Mouse (Mus musculus) midbrain, embryonic 12.5 days (tissue): ENCODE measurements at regions not wholly inside any gene's neighbourhood (a gene's known extent, or its start where the extent isn't known, plus 50 kb on each side); places are given as distances from the start of the nearest gene placed in this dataset.

Source experiments
- ATAC-seq: fragments of 200-750 bp; cut with Nextera tagmentation; 2 replicates; pipeline ENCODE4 v1.8.0; 2017; ENCODE audit warnings: low read depth, moderate TSS enrichment, moderate library complexity; ENCODE audit not compliant: low FRiP score
- H3K27ac ChIP-seq: fragments of 300-500 bp; sonication (generic); replicated peaks from 2 replicates; pipeline ENCODE4 v1.5.1; 2016; ENCODE audit warnings: mild to moderate bottlenecking
- H3K27me3 ChIP-seq: fragments of 300-500 bp; sonication (generic); 2 replicates; pipeline ENCODE4 v1.6.1; 2016; ENCODE audit warnings: mild to moderate bottlenecking
- H3K36me3 ChIP-seq: fragments of 300-500 bp; sonication (generic); 2 replicates; pipeline ENCODE4 v1.6.1; 2016
- H3K4me1 ChIP-seq: fragments of 300-500 bp; sonication (generic); 2 replicates; pipeline ENCODE4 v1.6.1; 2016
- H3K4me2 ChIP-seq: fragments of 300-500 bp; sonication (generic); replicated peaks from 2 replicates; pipeline ENCODE4 v1.6.1; 2016; ENCODE audit warnings: mild to moderate bottlenecking, moderate library complexity
- H3K4me3 ChIP-seq: fragments of 300-500 bp; sonication (generic); 2 replicates; pipeline ENCODE4 v1.5.1; 2016; ENCODE audit warnings: mild to moderate bottlenecking
- H3K9ac ChIP-seq: fragments of 300-500 bp; sonication (generic); replicated peaks from 2 replicates; pipeline ENCODE4 v1.6.1; 2016; ENCODE audit warnings: mild to moderate bottlenecking, moderate library complexity
- H3K9me3 ChIP-seq: fragments of 300-500 bp; sonication (generic); 2 replicates; pipeline ENCODE4 v1.6.1; 2016; ENCODE audit warnings: mild to moderate bottlenecking
- whole genome bisulfite sequencing: fragments of 180-500 bp; shearing (Covaris S2); methylation state at CpG from one replicate; pipeline ENCODE4 v1.1.7; 2016; 5-methylcytosine and 5-hydroxymethylcytosine counted together

GRCm38 (mm10) chr5:73887306-73887958 is 180.8 kb downstream of the Usp46 start:
- no peaks in the 10 kb centered on the region for H3K27me3 ChIP-seq
- no peaks in the 10 kb centered on the region for H3K36me3 ChIP-seq
- no peak overlapping the region for H3K27ac ChIP-seq
- no peak overlapping the region for H3K4me3 ChIP-seq
- H3K4me1 ChIP-seq: no peaks in the 10 kb centered on the region
- no peak for ATAC-seq
- no peak overlapping the region for H3K9ac ChIP-seq
- 76% methylated on average over 8 of the region's 8 CpGs for WGBS
- H3K9me3 ChIP-seq: no peaks in the 10 kb centered on the region
- no peak overlapping the region for H3K4me2 ChIP-seq

- WGBS: 56% methylated on average over 2 of the region's 2 CpGs
Observed at GRCm38 (mm10) chr5:73888391-73888790, 179.8 kb downstream of the Usp46 start.

GRCm38 (mm10) chr5:73889342-73889741 is 178.9 kb downstream of the Usp46 start:
- Histone ChIP-seq H3K27ac (no peak overlapping the region), H3K9ac (no peak overlapping the region), H3K27me3 (no peaks in the 10 kb centered on the region), H3K4me2 (no peak overlapping the region), H3K4me1 (no peaks in the 10 kb centered on the region), H3K9me3 (peaks cover 2% of the 10 kb centered on the region; the same call in 1 of the 2 replicates), H3K4me3 (no peak overlapping the region), H3K36me3 (no peaks in the 10 kb centered on the region)
- ATAC-seq: no peak
- WGBS: 73% methylated on average over 1 of the region's 1 CpGs

More at GRCm38 (mm10) chr5:73888391-73888790, 179.8 kb downstream of the Usp46 start:
- no peaks in the 10 kb centered on the region for H3K36me3 ChIP-seq
- H3K4me1 ChIP-seq: no peaks in the 10 kb centered on the region
- no peak overlapping the region for H3K27ac ChIP-seq
- no peak overlapping the region for H3K4me2 ChIP-seq
- no peak overlapping the region for H3K4me3 ChIP-seq
- H3K27me3 ChIP-seq: no peaks in the 10 kb centered on the region
- ATAC-seq: no peak
- no peak overlapping the region for H3K9ac ChIP-seq
- H3K9me3 ChIP-seq: no peaks in the 10 kb centered on the region

GRCm38 (mm10) chr5:73890942-73891341 is 177.3 kb downstream of the Usp46 start:
- H3K4me1 ChIP-seq: no peaks in the 10 kb centered on the region
- no peak overlapping the region for H3K4me3 ChIP-seq
- 87% methylated on average over 4 of the region's 4 CpGs for WGBS
- no peak overlapping the region for H3K9ac ChIP-seq
- no peaks in the 10 kb centered on the region for H3K27me3 ChIP-seq
- no peak for ATAC-seq
- no peak overlapping the region for H3K27ac ChIP-seq
- peaks cover 7% of the 10 kb centered on the region; the same call in 1 of the 2 replicates for H3K9me3 ChIP-seq
- no peaks in the 10 kb centered on the region for H3K36me3 ChIP-seq
- H3K4me2 ChIP-seq: no peak overlapping the region

- no peak for ATAC-seq
- no peaks in the 10 kb centered on the region for H3K27me3 ChIP-seq
- H3K9ac ChIP-seq: no peak overlapping the region
- H3K4me3 ChIP-seq: no peak overlapping the region
- H3K27ac ChIP-seq: no peak overlapping the region
- H3K4me2 ChIP-seq: no peak overlapping the region
- H3K4me1 ChIP-seq: no peaks in the 10 kb centered on the region
- H3K9me3 ChIP-seq: peaks cover 7% of the 10 kb centered on the region; the same call in 1 of the 2 replicates
- no peaks in the 10 kb centered on the region for H3K36me3 ChIP-seq
- 88% methylated on average over 11 of the region's 11 CpGs for WGBS
Observed at GRCm38 (mm10) chr5:73891606-73892005, 176.6 kb downstream of the Usp46 start.

- Histone ChIP-seq H3K4me2 (no peak overlapping the region), H3K36me3 (no peaks in the 10 kb centered on the region), H3K9ac (no peak overlapping the region), H3K4me1 (no peaks in the 10 kb centered on the region), H3K27ac (no peak overlapping the region), H3K4me3 (no peak overlapping the region), H3K9me3 (peaks cover 7% of the 10 kb centered on the region; the same call in 1 of the 2 replicates), H3K27me3 (no peaks in the 10 kb centered on the region)
- ATAC-seq: no peak
- 46% methylated on average over 4 of the region's 4 CpGs for WGBS
Observed at GRCm38 (mm10) chr5:73892440-73893225, 175.6 kb downstream of the Usp46 start.

GRCm38 (mm10) chr5:73895186-73895585 is 173.0 kb downstream of the Usp46 start:
- H3K4me3 ChIP-seq: no peak overlapping the region
- no peaks in the 10 kb centered on the region for H3K36me3 ChIP-seq
- no peak overlapping the region for H3K27ac ChIP-seq
- peaks cover 7% of the 10 kb centered on the region; the same call in 1 of the 2 replicates for H3K9me3 ChIP-seq
- WGBS: 91% methylated on average over 5 of the region's 5 CpGs
- H3K4me2 ChIP-seq: no peak overlapping the region
- no peaks in the 10 kb centered on the region for H3K4me1 ChIP-seq
- no peak for ATAC-seq
- no peak overlapping the region for H3K9ac ChIP-seq
- H3K27me3 ChIP-seq: no peaks in the 10 kb centered on the region

- 97% methylated on average over 1 of the region's 1 CpGs for WGBS
- ATAC-seq: no peak
- H3K4me2 ChIP-seq: no peak overlapping the region
- no peak overlapping the region for H3K27ac ChIP-seq
- no peak overlapping the region for H3K9ac ChIP-seq
- H3K4me3 ChIP-seq: no peak overlapping the region
- no peaks in the 10 kb centered on the region for H3K36me3 ChIP-seq
- no peaks in the 10 kb centered on the region for H3K27me3 ChIP-seq
- H3K4me1 ChIP-seq: no peaks in the 10 kb centered on the region
- H3K9me3 ChIP-seq: peaks cover 7% of the 10 kb centered on the region; the same call in 1 of the 2 replicates
Observed at GRCm38 (mm10) chr5:73896785-73897184, 171.4 kb downstream of the Usp46 start.

GRCm38 (mm10) chr5:73901651-73902050 is 166.6 kb downstream of the Usp46 start:
- Histone ChIP-seq H3K4me2 (no peak overlapping the region), H3K27me3 (no peaks in the 10 kb centered on the region), H3K4me1 (peaks cover 2% of the 10 kb centered on the region; the same call in 1 of the 2 replicates), H3K9me3 (no peaks in the 10 kb centered on the region), H3K4me3 (no peak overlapping the region), H3K27ac (no peak overlapping the region), H3K9ac (no peak overlapping the region), H3K36me3 (no peaks in the 10 kb centered on the region)
- no peak for ATAC-seq
- 93% methylated on average over 1 of the region's 1 CpGs for WGBS

- Histone ChIP-seq H3K27ac (no peak overlapping the region), H3K9ac (no peak overlapping the region), H3K9me3 (no peaks in the 10 kb centered on the region), H3K4me1 (peaks cover 2% of the 10 kb centered on the region; the same call in 1 of the 2 replicates), H3K4me2 (no peak overlapping the region), H3K27me3 (no peaks in the 10 kb centered on the region), H3K4me3 (no peak overlapping the region), H3K36me3 (no peaks in the 10 kb centered on the region)
- WGBS: 85% methylated on average over 7 of the region's 7 CpGs
- ATAC-seq: no peak
Observed at GRCm38 (mm10) chr5:73902470-73903218, 165.6 kb downstream of the Usp46 start.

- H3K27ac ChIP-seq: no peak overlapping the region
- no peak overlapping the region for H3K9ac ChIP-seq
- H3K4me1 ChIP-seq: peaks cover 2% of the 10 kb centered on the region; the same call in 1 of the 2 replicates
- no peaks in the 10 kb centered on the region for H3K27me3 ChIP-seq
- H3K9me3 ChIP-seq: no peaks in the 10 kb centered on the region
- ATAC-seq: no peak
- 62% methylated on average over 8 of the region's 8 CpGs for WGBS
- no peak overlapping the region for H3K4me3 ChIP-seq
- no peaks in the 10 kb centered on the region for H3K36me3 ChIP-seq
- H3K4me2 ChIP-seq: no peak overlapping the region
Observed at GRCm38 (mm10) chr5:73903219-73903570, 165.0 kb downstream of the Usp46 start.
